Mouse (Mus musculus) MEL-GATA-1-ER (cell line): ENCODE results near the gene Slc7a8.

ENCODE experiments used
- DNase-seq: peaks from one replicate; pipeline ENCODE4 v3.0.0-alpha.2; 2012; ENCODE audit warnings: low read depth; ENCODE audit errors: extremely low read depth

The Slc7a8 gene

DNA sequence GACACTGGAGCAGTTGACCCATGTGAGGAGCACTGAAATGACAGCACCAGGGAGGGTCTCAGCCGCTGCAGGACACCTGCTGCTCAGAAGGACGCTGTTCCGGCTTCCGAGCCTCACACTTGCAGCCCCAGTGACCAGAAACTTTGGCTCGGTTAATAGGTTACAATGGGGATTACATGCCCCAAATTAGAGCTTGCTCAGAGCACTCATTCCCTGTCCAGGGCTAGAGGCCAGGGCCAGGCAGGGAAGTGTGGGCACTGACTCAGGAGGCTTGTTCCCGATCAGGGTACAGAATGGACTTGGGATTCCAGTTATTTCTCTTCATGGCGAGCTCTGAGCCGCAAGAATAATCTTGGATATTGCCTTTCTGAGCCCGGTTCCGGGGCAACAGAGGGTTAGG, 44.1 kb downstream of the Slc7a8 start:
- no peak for DNase-seq

DNA sequence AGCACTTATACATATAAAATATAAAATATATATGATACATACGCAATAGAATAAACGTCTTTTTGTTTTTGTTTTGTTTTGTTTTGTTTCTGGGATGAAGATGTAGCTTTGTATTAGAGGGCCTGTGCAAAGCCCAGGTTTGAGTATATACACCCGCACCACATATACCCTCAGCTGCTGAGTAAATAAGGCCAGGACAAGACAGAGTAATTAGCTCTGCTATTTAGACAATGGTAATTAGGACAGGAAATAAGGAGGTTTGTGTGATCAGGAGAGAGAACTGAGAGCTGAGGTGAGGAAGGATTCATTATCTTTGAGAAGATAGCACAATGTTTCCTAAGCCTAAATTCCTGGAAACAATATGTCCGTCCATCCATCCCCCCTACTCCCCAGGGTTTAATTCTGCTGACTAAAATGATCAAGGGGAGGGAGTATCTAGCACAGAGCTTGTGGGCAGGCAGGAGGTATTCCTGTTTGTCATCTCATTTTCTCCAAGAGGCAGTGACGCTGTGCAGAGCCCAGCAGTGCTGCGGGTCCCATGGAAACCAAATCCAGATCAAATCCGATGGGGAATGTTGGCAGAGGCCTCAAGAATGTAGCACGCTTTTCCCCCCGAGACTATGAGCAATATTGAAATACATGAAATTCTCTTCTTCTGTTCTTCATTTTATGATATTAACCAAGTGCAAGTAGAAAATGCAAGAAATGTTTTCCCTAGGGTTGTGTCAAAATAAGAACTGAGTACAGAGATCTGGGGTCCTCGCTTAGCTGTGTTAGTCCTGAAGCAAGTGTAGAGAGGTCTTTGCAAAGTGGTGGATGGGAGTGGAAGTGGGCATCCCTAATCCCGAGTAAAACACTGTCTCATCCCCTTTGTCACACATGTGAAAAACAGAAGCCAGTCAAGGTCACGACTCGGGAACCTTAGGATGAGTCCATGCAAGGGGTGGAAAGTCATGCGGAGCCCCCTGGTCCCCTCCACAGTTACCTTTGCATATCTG, 44.9 kb downstream of the Slc7a8 start:
- DNase-seq, result no peak

DNA sequence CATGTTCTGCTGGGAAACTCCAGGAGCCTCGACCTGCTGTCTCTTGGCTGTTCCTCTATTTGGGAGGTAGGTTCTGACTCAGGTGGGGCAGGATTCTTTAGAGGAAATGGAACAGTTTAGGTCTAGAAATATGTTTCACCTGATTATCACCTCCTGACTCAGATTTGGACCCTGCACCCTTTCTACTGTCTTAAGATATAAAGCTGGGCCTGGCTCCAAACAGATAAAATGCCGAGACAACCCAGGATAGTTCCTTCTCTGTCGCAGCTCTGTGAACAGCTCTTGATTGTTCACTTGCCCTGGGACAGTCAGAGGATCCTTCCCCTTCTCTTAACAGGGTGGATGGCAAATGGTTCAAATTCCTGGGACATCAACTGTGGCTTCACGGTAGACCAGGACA, 46.5 kb downstream of the Slc7a8 start:
- peak; percentile 51 for DNase-seq

DNA sequence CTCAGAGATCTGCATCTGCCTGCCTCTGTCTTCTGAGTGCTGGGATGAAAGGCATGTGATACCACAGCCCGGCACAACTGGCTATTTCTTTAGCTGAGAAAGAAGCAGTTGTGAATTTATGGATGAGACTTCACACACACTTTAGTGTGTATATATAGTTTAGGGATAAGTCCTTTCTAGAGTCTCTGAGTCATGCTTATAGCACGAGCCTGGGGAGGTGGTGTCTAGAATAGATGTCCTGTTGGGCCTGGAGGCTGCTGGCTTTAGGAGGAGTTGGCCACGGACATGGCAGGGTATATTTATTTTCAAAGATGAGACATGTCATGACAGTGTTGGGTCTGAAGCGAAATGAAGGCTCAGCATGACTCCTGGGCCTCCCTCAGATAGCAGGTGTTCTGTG, 47.7 kb downstream of the Slc7a8 start:
- DNase-seq, result no peak

DNA sequence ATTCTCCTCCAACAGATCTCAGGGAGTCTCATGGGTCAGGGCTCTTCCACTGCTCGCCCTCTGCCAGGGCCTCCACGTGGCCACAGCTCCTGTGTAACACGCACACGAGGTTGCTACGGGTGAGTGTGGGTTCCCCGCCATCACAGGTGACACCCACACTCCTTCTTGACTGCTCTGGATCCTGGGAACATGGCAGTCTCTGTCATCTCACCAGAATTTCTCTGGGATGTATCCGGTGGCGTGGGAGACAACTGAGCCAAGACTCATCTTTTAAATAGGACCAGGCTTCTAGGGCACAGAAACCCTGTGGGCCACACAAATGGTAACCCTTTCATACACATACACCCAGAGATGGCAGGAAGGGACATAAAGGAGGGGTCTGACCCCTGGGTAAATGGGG, 49.5 kb downstream of the Slc7a8 start:
- DNase-seq, result no peak

DNA sequence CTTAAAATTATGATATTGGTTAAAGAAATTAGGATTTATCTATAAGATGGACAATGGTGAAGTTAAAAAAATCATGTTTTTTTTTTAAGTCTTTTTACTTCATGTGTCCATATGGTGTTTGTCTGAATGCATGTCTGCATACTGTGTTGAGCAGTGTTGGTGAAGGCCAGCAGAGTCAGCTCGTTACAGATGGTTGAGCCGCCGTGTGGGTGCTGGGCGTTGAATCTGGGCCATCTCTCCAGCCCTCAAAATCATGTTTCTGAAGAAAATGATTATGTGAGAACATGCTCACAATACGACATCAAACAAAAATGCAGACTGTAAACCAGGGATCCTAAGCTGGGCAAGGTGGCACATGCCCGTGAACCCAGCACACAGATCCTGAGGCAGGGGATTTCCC, 51.4 kb downstream of the Slc7a8 start:
- DNase-seq, result no peak

DNA sequence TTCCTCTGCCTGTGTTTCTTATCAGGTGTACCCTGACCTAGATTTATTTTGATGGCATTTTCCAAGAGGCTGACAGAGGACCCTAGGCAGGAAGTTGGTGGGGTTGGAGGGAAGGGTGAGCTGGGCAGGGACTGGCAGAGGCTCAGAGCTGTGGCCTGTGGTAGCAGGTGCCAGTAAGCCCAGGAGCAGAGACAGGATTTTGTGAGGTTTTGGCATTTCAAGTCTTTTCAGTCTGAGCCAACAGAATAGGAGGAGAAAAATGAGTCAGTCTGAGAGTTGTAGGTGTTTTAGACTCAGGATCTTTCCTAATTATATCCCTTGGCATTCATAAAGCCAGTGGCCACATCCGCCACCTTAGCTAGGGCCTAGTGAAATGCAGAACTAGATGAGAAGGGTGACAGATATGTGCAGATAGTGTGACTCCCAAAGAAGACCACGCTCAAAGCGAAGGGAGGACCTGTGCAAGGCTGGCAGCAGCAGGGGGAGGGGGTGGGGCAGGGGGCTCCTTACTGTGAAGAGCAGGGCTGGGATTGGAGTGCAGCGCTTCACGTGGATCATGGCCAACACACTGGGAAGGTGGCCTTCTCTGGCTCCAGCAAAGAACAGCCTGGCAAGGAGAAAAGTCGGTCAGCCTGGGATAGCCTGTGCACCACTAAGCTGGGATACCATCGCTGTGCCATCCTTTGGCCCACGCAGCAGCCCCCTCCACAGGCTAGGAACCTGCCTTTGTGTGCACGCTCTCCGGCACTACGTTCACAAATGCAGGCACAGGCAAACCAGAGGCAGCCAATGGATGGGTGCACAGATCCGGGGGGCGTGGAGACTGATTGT, 52.7 kb downstream of the Slc7a8 start:
- no peak for DNase-seq

DNA sequence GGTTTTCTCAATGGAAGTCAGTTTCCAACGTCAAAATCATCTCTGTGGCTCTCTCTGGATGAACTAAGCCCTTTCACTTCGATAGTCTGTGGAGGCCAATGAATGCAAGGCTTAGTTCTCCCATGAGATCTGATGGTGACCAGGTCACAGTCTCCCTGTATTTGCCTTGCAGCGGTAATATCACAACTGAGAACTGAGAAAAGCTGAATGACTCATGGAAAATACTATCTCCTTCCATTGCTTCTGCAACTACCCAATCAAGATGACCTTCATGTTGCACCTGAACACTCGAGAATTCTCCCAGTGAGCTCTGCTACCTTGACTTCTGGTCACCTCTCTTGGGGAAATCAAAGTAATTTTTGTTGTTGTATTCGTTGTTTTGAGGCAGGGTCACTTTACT, 54.2 kb downstream of the Slc7a8 start:
- DNase-seq, result no peak

DNA sequence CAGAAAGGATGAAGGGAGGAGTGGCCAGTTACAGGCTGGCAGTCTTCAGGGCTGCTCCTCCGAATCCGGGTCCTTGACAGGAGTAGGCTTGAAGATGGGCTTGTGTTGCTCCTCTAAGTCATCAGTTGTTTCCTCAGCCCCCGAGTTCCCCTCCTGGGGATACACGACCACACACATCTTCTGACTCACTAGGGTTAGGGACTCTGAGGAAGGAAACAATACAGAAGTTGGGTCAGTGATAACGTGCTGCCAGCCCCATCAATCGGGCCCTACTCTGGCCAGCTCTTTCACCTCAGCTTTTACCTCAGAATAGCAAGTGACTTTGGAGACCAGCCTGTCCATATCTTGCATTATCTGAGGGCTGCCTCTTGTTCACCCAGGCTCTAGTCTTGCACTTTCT, 57.7 kb downstream of the Slc7a8 start:
- DNase-seq, result no peak

DNA sequence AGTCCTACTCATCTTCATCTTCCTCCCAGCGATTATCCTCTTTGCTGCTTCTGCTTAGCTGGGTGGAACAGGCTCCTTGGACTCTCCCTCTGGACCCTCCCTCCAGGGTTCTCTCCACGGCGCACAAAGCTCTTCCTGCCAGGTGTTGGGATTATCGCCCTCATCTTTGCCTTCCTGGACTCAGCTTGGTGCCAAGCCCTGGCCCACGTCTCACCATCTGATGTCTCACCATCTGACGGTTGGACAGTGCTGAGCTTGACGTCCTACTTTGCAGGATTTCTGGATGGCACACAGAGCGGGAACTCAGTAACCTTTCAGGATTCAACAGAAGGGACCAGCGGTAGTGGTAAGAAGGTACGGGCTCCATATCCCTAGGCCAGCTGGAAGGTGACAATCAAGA, 60.0 kb downstream of the Slc7a8 start:
- no peak for DNase-seq

DNA sequence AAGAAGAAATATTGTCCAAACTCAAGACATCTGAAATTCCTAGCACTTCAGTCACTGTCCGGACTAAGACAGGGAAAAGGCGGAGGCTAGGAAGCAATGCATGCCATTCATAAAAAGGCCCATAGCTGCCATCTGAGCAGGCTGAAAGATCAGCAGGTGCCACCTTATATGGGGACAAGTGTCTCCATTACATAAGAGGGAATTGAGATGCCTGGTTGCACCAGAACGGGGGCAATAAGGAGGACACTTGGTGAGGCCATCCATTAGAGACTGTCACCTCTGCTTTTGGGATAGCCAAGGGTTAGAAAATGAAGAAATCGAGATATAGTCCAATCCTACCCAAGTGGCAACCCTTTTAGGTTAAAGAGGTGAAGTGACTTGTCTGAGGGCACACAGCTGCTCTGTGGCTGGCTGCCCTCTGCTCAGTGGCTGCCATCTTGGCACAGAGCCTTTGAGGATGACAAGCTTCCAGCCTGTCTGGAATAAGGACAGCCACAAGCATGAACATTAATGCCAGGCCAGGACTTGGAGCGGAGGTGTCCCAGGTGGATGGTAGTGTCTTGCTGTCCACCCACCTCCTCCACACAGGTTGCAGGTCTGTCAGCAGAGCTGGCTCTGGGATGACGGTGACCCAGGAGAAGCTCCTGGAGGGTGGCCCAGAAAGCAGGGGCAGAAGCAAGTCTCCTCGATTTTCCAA, 60.9 kb downstream of the Slc7a8 start:
- no peak for DNase-seq

DNA sequence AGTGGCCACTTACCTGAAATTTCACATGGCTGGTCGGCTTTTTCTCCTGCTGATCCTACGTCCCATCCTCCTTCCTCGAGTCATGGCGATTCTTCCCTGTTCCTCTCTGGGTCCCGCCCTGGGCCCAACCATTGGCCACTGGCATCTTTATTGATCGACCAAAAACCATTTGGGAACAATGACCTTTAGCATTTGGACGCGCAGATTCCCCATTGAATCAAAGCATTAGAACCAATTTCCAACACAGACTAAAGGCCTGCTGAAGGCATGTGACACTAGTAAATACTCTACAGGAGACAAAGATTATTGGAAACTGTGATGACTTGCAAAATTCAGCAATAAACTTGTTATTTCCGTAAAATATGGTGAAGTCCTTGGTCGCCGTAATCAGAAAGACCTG, 61.7 kb downstream of the Slc7a8 start:
- DNase-seq, result no peak

DNA sequence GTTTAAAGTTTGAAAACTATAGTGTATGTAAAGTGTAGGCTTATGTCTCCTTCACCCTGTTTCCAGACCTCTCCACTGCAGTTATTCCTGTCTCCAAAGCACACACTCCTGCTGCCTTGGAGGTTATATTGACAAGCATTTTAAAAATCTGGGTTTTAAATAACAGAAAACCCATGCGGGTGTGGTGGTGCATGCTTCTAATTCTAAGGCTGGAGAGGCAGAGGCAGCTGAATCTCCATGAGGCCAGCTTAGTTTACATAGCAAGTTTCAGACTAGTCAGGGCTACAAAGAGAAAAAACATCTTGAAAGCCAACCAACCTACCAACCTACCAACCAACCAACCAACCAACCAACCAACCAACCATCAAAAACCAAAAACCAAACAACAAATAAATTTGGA, 66.3 kb downstream of the Slc7a8 start:
- DNase-seq, result no peak

DNA sequence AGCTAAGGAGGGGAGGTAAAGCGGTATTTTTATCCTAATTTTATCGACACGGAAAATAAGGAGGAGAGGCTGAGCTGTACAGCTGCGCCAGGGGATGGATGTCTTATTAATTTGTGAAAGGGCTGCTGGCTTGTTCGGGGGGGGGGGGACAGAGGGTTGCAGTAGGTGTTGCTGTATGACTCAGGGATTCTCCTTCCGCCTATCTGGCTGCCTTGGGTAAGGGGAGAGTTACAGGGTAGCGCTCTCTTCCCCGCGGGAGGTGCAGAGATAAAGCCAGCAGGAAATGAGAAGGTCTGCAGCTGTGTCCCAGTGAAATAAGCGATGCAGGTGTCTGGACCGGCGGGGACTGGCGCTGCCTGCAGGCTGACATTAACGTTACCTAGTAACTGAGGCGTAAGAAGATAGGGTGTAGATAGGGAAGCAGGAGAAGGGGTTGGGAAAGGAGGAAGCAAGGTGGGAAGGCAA, 67.1 kb downstream of the Slc7a8 start:
- peak; percentile 81 for DNase-seq

DNA sequence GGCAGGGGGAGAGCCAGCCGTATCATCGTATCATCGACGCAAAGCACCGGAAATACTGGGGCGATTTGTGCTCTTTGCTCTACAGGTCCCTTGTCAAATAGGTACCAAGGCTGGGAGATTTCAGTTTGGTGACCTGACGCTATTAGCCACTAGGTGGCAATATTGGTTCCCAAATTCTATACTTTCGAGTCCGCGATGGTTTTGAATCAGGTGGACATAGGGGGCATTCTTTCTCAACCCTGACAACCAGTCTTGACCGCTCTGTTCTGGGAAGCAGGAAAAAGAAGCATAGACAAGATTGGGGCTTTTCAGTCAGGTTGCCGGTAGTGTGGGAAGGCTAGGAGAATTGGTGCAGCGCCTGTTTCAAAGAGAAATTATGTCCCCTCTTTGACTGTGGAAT, 67.6 kb downstream of the Slc7a8 start:
- DNase-seq, result peak; percentile 82

DNA sequence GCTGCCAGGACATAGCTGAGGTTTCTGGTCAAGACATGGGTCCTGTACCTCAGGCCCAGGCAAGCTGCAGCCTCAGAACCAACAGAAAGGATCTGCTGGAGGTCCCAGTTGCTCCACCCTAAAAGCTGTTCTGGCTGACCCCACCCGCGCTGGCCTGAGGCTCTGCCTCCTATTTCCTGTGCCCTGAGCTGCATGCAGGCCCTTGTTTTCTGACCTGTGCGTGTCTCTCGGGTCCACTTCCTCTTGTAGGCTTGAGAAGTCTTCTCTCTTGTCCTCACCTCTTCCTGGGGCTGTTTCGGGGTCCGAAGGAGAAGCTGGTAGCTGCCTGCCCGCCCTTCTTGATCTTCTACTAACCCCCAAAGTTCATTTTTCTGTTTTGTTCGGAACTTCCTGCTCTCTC, 68.9 kb downstream of the Slc7a8 start:
- DNase-seq, result no peak

DNA sequence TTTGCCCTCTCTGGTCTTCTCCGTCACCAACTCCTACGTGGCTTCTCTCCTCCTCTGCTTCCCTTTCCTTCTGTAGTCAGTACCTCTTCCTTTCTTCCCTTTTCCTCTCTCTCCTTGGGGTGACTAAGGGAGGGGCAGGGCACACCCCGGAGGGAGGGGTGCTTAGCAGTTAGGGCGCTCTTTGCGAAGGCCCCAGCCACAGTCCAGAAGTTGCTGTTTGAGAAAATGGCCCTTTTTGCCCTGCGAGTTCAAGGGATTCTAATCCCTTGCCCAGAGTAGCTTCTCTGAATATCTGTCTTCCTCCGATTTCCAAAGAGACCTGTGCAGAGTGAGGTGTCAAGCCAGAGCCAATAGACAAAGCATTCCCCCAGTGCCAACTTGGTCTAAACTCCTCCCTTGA, 69.7 kb downstream of the Slc7a8 start, which contains the start of gene Cebpe:
Gene Cebpe (minus strand): TSS at position 101 of the 400 bp plus-strand sequence.
- DNase-seq, result no peak

DNA sequence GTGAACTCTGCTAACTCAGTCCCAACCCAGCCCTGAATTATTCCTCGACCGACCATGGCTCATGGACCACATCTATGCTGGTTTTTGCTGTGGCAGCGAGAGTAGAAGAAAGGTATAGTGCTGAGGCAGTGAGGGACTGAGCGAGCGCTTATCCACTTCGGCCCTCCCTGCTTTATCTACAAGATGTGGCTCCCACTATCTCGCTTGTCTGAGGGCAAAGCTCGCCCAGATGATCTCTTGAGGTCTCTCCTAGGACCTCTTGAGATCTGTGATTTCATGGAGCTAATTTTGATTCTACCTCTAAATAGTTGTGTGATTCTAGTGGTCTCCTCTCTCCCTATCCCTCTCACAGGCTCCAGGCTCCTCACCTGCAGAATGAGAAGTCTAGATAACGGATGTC, 72.7 kb downstream of the Slc7a8 start:
- no peak for DNase-seq

DNA sequence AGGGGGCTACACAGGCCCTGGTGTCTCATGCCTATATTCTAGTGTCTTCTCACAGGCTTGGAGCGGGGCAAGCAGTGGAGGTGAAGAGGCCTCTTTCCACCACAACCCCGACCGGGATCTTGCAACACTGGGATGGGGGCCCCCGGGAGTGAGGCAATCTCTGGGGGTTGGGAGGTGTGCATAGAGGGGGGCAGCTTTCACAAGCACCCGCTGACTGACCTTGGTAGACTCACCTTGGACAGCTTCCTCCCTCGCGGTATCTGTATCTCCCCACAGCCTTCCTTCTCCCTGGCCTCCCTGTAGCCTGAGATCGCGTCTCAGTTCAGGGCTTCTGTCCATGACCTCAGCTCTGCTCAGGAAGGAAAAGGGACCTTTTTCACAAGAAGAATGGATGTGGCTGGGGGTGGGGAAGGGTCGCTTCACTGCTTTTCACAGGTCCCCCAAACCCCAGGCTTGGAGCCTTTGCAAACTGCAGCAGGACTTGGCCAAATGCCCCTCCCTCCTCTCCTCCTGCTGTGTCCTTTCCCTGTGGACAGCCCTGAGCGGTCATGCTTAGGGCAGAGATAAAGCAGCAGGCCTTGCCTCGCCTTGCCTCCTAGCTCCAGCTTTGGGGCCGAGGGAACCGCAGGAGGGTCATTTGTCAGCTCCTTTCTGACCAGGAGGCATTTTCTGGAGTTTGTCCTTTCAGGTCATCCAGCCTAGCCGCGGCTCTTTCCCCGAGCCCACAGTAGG, 75.0 kb downstream of the Slc7a8 start:
- no peak for DNase-seq

DNA sequence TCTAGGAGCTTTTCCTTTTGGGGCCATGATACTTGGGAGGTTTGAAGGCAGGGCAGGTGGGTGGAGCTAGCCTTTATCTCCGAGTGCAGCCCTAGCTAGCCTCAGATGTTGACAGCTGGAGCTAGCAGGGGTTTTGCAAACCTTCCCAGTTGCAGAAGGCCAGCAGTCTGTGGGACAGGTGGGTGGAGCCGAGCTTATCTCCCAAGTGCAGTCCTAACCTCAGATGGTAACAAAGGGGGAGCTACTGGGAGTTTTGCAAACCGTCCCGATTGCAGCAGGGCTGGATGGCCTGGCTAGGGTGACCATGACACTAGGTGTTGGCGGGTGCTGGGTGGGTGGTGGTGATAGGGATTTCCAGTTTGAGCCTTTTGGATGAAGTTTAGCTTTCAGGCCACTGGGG, 75.9 kb downstream of the Slc7a8 start:
- peak; percentile 98 for DNase-seq

DNA sequence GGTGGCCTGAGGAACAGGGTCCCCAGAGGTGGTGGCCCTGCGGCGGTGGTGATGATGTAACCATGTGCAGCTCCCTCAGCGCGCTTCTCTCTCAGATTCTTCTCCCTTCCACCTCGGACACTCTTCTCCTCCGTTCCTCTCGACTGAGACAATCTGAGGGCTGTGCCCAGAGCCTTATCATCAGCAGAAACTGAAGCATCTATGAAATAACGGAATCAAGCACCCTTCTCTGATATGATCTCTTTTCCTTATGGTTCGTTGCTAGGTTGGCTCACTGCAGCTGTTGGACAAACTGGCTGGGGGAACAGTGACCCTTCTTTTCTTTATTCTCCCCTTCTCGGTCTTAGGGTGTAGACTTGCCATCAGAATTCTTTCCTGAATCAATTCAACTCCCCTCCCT, 78.5 kb downstream of the Slc7a8 start:
- DNase-seq, result no peak
